Mouse (Mus musculus): Measurements from ENCODE around the gene Cldn4. TPM values are rescaled to one million over a fixed set of nuclear protein-coding genes. Genes with fewer than 3 reads are reported as not detected.

The Cldn4 gene
- polyA plus RNA-seq, 1 experiment = 18.9 TPM

DNA sequence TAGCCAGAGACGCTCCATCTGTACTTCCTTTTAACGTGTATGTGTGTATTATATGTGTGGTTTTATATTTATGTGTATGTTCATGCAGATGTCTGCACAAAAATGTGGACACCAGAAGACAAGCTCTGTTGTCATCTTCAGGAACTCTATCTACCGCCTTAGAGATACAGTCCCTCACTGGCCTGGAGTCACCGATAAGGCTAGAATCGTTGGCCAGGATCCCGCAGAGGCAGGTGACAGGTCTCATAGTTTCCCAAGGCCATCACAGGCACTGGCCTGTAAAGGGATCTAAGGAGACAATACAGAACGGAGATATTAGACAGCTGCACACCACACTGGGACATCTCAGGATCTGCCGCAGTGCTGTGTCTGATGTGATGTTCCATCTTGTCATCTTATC, 25.6 kb downstream of the Cldn4 start:
- DNase-seq = no peak
- 87% methylated on average over 8 of the region's 8 CpGs for WGBS
- TF ChIP-seq POLR2A (IDR thresholded peaks at IDR 0.05; ENCODE audit: borderline replicate concordance, extremely low read depth, low read depth, low read length) (no peak), CTCF (IDR thresholded peaks at IDR 0.05; ENCODE audit: insufficient read depth, low read length) (no peak)
- H3K4me3 ChIP-seq (replicated peaks; ENCODE audit: extremely low read depth, low read depth, low read length) = no peak overlapping the region
- no peaks in the 10 kb centered on the region for H3K4me1 ChIP-seq (ENCODE audit: control insufficient read depth, insufficient read depth, low read length)

DNA sequence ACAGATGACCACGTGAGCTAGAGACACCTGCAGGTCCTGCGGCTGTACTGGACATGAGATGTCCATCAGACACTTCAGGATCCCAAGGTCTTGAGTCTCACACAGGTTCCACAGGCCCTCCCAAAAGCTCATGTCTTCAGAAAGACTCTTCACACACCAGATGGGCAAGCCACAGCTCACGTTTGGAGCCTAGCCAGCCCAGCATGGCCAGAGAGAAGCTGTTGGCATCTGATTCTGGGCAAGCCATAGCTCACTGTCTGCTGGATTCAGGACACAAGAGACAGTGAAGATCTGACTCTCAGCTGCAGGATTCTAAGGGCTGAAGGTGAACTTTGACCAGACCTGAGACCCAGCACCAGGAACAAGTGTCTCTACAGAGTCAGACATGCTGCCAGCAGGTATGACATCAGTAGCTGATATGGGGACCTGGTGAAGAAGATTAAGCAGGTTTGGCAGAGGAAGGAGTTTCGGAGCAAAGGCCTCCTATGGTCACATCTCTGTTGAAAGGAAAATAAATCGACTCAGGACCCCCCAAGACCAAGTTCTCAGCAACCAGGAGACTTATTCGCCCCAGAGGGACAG, 26.5 kb downstream of the Cldn4 start:
- no peak for TF ChIP-seq POLR2A (IDR thresholded peaks at IDR 0.05; ENCODE audit: borderline replicate concordance, extremely low read depth, low read depth, low read length)
- no peak for TF ChIP-seq CTCF (IDR thresholded peaks at IDR 0.05; ENCODE audit: insufficient read depth, low read length)
- Histone ChIP-seq H3K4me1 (ENCODE audit: control insufficient read depth, insufficient read depth, low read length) (no peaks in the 10 kb centered on the region), H3K4me3 (replicated peaks; ENCODE audit: extremely low read depth, low read depth, low read length) (no peak overlapping the region)
- no peak for DNase-seq
- WGBS = 71% methylated on average over 6 of the region's 6 CpGs

DNA sequence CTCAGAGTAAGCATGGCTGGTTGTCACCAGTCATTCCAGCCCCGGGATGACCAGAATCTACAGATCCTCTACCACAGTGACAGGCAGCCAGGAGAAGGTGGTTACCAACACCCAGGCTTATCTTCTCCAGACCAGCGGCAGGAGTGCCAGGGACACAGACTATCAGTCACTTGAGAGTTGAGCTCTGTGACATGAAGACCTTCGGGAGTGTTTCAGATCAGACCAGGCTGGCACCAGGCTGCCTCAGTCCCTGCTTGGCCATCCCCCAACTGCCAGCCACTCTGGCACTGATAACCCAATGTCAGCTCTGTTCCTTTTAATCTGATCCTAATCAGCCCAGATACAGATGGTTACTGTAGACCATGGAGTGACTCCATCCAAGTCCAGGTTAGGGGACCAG, 27.6 kb downstream of the Cldn4 start:
- 80% methylated on average over 3 of the region's 3 CpGs for WGBS

DNA sequence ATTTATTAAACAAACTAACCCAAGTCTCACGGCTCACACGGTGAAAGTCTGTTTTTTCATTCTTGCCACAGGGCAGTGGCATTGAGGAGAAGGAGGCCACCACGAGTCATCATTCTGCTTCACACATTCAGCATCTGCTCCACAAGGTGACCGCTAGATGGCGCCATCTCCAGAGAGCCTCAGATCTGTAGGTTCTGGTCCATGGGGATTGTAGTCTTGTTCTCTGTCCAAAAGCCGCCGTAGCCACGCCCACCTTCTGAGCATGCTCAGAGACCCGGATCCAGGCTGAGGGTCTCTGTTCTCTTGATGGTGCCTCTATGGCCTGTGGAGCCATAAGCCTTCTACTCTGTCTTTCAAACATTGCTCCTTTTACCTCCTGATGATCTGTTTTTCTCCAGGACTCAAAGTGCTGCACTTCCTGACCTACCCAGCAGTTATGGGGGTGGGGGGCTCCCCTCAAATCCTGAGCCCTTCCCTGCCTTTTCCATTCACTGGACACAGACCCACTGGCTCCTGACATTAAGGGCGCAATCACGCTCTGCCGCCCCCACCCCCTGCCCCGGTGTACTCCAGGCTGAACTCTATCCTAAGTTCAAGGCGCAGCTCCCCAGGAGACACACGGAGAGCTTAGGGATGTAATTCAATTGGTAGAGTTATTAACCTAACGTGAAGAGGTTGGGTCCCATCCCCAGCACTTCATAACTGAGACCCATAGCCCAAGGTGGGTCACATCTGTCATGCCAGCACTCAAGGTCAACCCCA, 28.5 kb downstream of the Cldn4 start:
- DNase-seq = peak; percentile 48
- H3K4me1 ChIP-seq (ENCODE audit: control insufficient read depth, insufficient read depth, low read length) = no peaks in the 10 kb centered on the region
- TF ChIP-seq CTCF (IDR thresholded peaks at IDR 0.05; ENCODE audit: insufficient read depth, low read length) = peak; percentile 76
- TF ChIP-seq POLR2A (IDR thresholded peaks at IDR 0.05; ENCODE audit: borderline replicate concordance, extremely low read depth, low read depth, low read length) = no peak
- WGBS = 45% methylated on average over 16 of the region's 16 CpGs
- H3K4me3 ChIP-seq (replicated peaks; ENCODE audit: extremely low read depth, low read depth, low read length) = no peak overlapping the region

More for the DNA sequence above, 27.6 kb downstream of the Cldn4 start:
- Histone ChIP-seq H3K4me3 (replicated peaks; ENCODE audit: extremely low read depth, low read depth, low read length) (no peak overlapping the region), H3K4me1 (ENCODE audit: control insufficient read depth, insufficient read depth, low read length) (no peaks in the 10 kb centered on the region)
- no peak for DNase-seq
- TF ChIP-seq CTCF (IDR thresholded peaks at IDR 0.05; ENCODE audit: insufficient read depth, low read length) (no peak), POLR2A (IDR thresholded peaks at IDR 0.05; ENCODE audit: borderline replicate concordance, extremely low read depth, low read depth, low read length) (no peak)

DNA sequence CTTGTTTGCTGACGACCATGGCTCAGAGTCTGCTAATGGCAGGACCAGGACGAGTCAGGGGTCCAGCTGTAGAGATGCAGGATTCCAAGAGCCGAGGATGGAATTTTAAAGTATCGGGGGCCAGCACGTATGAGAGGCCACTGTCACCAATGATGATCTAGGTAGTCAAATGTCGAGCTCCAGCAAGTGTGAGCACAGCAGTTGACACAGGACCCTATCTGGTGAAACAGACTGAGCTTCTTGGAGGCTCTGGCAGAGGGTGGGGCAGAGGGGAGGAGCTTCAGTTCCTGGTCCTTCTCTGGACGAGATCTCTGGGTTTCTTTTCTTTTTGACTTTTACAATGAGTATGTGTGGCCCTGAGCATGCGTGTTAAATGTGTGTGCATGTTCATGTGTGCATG, 31.4 kb downstream of the Cldn4 start, which contains the start of gene Cldn13:
Gene Cldn13 (minus strand): TSS at position 216 of the 400 bp plus-strand sequence.
- no peak within 1 kb of the TSS for H3K4me3 ChIP-seq (replicated peaks; ENCODE audit: extremely low read depth, low read depth, low read length)
- no peak for TF ChIP-seq POLR2A (IDR thresholded peaks at IDR 0.05; ENCODE audit: borderline replicate concordance, extremely low read depth, low read depth, low read length)
- no peak for TF ChIP-seq CTCF (IDR thresholded peaks at IDR 0.05; ENCODE audit: insufficient read depth, low read length)

DNA sequence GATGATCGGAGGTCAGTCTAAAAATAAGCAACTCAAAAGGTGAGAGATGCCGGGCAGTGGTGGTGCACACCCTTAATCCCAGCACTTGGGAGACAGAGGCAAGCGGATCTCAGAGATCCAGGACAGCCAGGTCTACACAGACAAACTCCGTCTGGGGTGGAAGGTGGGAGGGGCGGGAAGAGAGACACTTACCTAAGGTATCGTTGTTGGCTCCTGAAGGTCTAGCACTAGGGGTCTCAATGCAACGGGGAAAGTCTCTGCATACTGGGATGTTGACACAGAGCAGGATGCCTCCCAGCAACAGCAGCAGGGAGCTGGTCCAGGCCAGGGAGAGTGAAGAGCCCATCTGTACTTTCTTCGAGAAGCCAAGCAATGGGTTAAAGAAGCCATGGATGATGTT, 32.2 kb downstream of the Cldn4 start:
- Histone ChIP-seq H3K4me1 (ENCODE audit: control insufficient read depth, insufficient read depth, low read length) (no peaks in the 10 kb centered on the region), H3K4me3 (replicated peaks; ENCODE audit: extremely low read depth, low read depth, low read length) (no peak overlapping the region)
- TF ChIP-seq CTCF (IDR thresholded peaks at IDR 0.05; ENCODE audit: insufficient read depth, low read length) (no peak), POLR2A (IDR thresholded peaks at IDR 0.05; ENCODE audit: borderline replicate concordance, extremely low read depth, low read depth, low read length) (no peak)
- WGBS = 79% methylated on average over 8 of the region's 8 CpGs
- DNase-seq = no peak

More for the DNA sequence above, 31.4 kb downstream of the Cldn4 start, which contains the start of gene Cldn13:
- WGBS = 77% methylated on average over 8 of the region's 8 CpGs
- no peak for DNase-seq
- no peaks in the 10 kb centered on the region for H3K4me1 ChIP-seq (ENCODE audit: control insufficient read depth, insufficient read depth, low read length)

DNA sequence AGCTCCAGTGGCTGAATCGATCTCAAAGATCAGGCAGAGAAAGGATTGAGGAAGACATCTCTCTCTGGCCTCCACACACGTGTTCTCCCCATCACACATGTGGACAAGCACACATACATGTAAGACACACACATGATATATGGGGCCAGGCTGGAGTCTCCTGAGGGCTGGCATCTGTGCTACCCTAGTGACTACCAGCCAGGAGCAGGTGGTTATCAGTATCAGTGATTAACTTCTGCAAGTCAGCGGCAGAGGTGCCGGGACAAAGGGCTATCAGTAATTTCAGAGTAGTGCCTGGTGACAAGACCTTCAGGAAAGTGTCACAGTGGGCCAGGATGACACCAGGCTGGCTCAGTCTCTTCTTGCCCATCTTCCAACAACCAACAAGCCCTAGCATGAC, 33.0 kb downstream of the Cldn4 start:
- WGBS = 84% methylated on average over 4 of the region's 4 CpGs
- no peak for DNase-seq
- no peaks in the 10 kb centered on the region for H3K4me1 ChIP-seq (ENCODE audit: control insufficient read depth, insufficient read depth, low read length)
- no peak overlapping the region for H3K4me3 ChIP-seq (replicated peaks; ENCODE audit: extremely low read depth, low read depth, low read length)
- no peak for TF ChIP-seq CTCF (IDR thresholded peaks at IDR 0.05; ENCODE audit: insufficient read depth, low read length)
- TF ChIP-seq POLR2A (IDR thresholded peaks at IDR 0.05; ENCODE audit: borderline replicate concordance, extremely low read depth, low read depth, low read length) = no peak

DNA sequence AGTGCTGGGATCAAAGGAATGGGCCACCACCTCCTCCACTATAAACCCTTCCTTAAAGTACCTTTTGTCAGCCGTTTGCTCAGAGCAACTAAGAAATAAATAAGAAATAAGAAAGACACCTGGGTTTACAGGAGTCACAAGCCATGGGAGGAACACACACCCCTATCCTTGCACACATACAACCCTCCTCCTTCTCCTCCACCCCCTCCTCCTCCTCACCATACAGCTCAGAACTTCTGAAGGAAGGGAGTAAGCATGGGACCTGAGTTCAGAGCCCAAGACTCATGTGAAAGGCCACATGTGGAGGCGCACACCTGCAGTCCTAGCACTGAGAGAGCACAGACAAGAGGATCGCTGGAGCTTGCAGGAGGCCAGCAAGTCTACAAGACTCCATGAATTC, 33.4 kb downstream of the Cldn4 start:
- TF ChIP-seq POLR2A (IDR thresholded peaks at IDR 0.05; ENCODE audit: borderline replicate concordance, extremely low read depth, low read depth, low read length) = no peak
- TF ChIP-seq CTCF (IDR thresholded peaks at IDR 0.05; ENCODE audit: insufficient read depth, low read length) = no peak
- no peak overlapping the region for H3K4me3 ChIP-seq (replicated peaks; ENCODE audit: extremely low read depth, low read depth, low read length)
- no peak for DNase-seq
- no peaks in the 10 kb centered on the region for H3K4me1 ChIP-seq (ENCODE audit: control insufficient read depth, insufficient read depth, low read length)
- WGBS = 73% methylated on average over 3 of the region's 3 CpGs

DNA sequence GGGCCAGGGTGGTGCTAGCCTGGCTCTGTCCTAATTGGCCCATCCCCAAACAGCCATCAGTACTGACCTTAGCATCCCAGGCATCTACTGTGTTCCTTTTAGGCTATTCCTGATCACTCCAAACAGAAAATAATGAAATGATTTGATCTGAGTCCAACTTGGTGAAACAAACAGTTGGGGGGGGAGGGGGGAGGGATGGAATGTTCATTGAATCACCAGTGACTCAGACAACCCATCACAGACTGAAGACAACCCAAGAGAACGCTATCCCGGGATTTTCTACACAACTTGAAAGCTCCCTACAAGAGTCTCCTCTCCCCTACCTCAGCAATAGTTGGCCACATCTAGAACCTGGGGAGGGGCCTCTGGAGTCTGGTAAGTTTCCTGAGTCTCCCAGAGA, 34.8 kb downstream of the Cldn4 start:
- DNase-seq = no peak
- WGBS = 51% methylated on average over 2 of the region's 2 CpGs
- no peaks in the 10 kb centered on the region for H3K4me1 ChIP-seq (ENCODE audit: control insufficient read depth, insufficient read depth, low read length)

DNA sequence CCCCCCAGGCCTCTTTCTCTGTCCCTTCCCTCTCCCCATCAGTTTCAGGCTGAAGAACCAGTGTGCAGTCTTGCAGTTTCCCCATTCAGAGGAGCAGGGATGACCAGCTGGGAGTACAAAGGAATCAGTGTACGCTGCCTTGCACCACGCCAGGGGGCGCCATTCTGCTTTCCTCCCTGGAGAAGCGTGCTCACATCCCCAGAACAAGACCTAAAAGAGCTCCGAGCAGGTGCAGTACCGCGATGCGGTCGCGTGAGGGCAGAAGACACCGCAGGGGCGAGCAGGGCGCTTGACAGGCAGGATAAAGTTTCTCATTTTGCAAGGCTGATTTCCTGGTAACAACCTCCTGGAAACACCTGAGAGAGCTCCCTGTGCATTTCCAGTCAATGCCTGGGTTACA, 39.6 kb downstream of the Cldn4 start:
- TF ChIP-seq POLR2A (IDR thresholded peaks at IDR 0.05; ENCODE audit: borderline replicate concordance, extremely low read depth, low read depth, low read length) (no peak), CTCF (IDR thresholded peaks at IDR 0.05; ENCODE audit: insufficient read depth, low read length) (peak; percentile 91)
- no peak overlapping the region for H3K4me3 ChIP-seq (replicated peaks; ENCODE audit: extremely low read depth, low read depth, low read length)
- DNase-seq = peak; percentile 94
- under 1% methylated on average over 13 of the region's 13 CpGs for WGBS
- H3K4me1 ChIP-seq (ENCODE audit: control insufficient read depth, insufficient read depth, low read length) = no peaks in the 10 kb centered on the region

More for the DNA sequence above, 34.8 kb downstream of the Cldn4 start:
- no peak overlapping the region for H3K4me3 ChIP-seq (replicated peaks; ENCODE audit: extremely low read depth, low read depth, low read length)
- TF ChIP-seq POLR2A (IDR thresholded peaks at IDR 0.05; ENCODE audit: borderline replicate concordance, extremely low read depth, low read depth, low read length) = no peak
- TF ChIP-seq CTCF (IDR thresholded peaks at IDR 0.05; ENCODE audit: insufficient read depth, low read length) = no peak
